Mouse (Mus musculus) B cell, adult (primary cell): Measurements from ENCODE around the gene Slc7a15. TPM values are rescaled to one million over a fixed set of nuclear protein-coding genes. Genes with fewer than 3 reads are reported as not detected.

ENCODE experiments used
- total RNA-seq: library from RNA; stranded (reverse); gene quantifications from 4 replicates; pipeline ENCODE4 v1.2.4, GENCODE M21; 2023; ENCODE audit not compliant: inconsistent age

The Slc7a15 gene
- not detected in 4 replicates for total RNA-seq

GRCm38 (mm10) chr12:8598966-8599365, at the start of gene Slc7a15:
TSS of gene Slc7a15 (minus strand) at chr12:8599066.

DNA sequence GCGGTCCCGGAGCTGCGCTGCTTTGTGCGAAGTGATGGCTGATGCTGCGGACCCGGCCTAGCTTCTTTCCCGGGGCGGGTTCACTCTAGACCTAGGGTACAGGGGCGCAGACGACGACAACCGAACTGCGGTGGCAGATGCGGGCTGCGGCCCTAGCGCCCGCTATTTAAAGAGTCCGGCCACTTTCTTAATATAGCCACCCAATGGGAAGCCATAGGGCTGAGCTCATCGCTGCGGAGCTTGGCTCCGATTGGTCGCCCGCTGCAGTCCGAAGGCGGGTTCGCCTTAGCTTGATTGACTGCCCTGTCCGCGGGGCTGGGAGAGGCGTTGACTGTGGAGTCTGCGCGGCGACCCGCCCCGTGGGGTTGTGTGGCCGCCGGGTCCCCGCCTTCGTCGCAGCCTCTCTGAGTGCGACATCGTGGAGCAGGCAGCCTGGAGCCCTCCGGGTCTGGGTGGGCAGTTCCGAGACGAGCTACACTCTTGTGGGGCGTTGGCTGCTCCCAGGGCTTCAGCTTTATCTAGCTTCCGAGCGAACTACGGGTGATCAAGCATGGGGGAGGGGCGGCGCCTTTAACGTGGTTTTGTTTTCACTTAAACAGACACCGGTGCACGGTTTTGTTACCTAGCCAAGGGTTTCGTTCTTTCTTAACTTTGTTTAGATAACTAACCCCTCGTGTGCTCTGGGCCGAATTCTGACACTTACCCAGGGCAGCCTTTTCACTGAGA, 98.8 kb downstream of the Slc7a15 start, which contains the start of gene Rhob:
Gene Rhob, minus strand, starts transcription at position 139 of the 726 bp plus-strand sequence.

Other genes starting within 250 kb of the Slc7a15 start
- gene Rhob, start 99.1 kb downstream of the Slc7a15 start, total RNA-seq = 654 to 735 TPM (median 706 TPM) in 4 replicates
- gene Pum2, start 75.1 kb upstream of the Slc7a15 start, total RNA-seq = 248 to 258 TPM (median 253 TPM) in 4 replicates
- 15.1 to 23.6 TPM (median 17.1 TPM) in 4 replicates for gene Sdc1, start 172.3 kb upstream of the Slc7a15 start, total RNA-seq